ENCODE assay signal across 29 mouse cellular contexts in genomic region chr17:13013316-13013715, GRCm38 (mm10). TPM values are rescaled to one million over a fixed set of nuclear protein-coding genes. Genes with fewer than 3 reads are reported as not detected.
A peak's percentile ranks its signal among the peaks of the same experiment; 100 is the strongest.
DNase-seq lines count a peak whose midpoint lies in the region; ATAC-seq and TF ChIP-seq lines count a peak whose summit lies in the region.
"Had no signal": no experiment of that assay in that cellular context is flagged by ENCODE, and none has a peak within 500 bp of the region (broad histone marks: within the 10 kb centered on the region; RNA-seq: fewer than 3 reads in every experiment).

No protein-coding gene starts in this region.

- no peak for DNase-seq in heart, adult 2 months
- DNase-seq in heart, postnatal 14 days, result no peak
- peak; percentile 67 for DNase-seq in kidney, adult 18-20 months
- DNase-seq in kidney, postnatal 10 days, result peak; percentile 57
- peak; percentile 84 to 85 for DNase-seq in kidney, postnatal 36 days
- no peak for DNase-seq in right cerebral cortex, adult 2 months (ENCODE audit: low spot score in 2 of 2)
- no peak for DNase-seq in hindbrain, embryonic 10.5 days (ENCODE audit: low spot score)
- DNase-seq: adrenal gland, postnatal 10 days; adrenal gland, postnatal 36 days; cerebellum, adult 18-20 months; cerebellum, adult 9-11 months; cerebellum, postnatal 25 days; forebrain, postnatal 0 days; gastrocnemius, adult 2 months; gastrocnemius, postnatal 14 days; heart, postnatal 10 days; heart, postnatal 4 days had no signal

- H3K9me3 ChIP-seq in kidney, embryonic 15.5 days (replicated peaks), result no peaks in the 10 kb centered on the region
- H3K9me3 ChIP-seq in hindbrain, embryonic 10.5 days, result no peaks in the 10 kb centered on the region
- H3K9me3 ChIP-seq: embryonic facial prominence, embryonic 12.5 days; embryonic facial prominence, embryonic 15.5 days; heart, embryonic 12.5 days; heart, embryonic 15.5 days; hindbrain, embryonic 12.5 days; hindbrain, embryonic 15.5 days had no signal

- no peak overlapping the region for H3K9ac ChIP-seq in heart, adult 2 months (ENCODE audit: low read depth, low read length)
- no peak overlapping the region for H3K9ac ChIP-seq in kidney, embryonic 15.5 days
- H3K9ac ChIP-seq: embryonic facial prominence, embryonic 12.5 days; embryonic facial prominence, embryonic 15.5 days; forebrain, postnatal 0 days; heart, embryonic 12.5 days; heart, embryonic 15.5 days; hindbrain, embryonic 12.5 days; hindbrain, embryonic 15.5 days had no signal

- H3K4me1 ChIP-seq in heart, adult 2 months (ENCODE audit: control insufficient read depth, insufficient read depth, low read length), result peaks cover 3% of the 10 kb centered on the region; the same call in 1 of the 2 replicates
- peaks cover 11% of the 10 kb centered on the region for H3K4me1 ChIP-seq in kidney, embryonic 15.5 days
- H3K4me1 ChIP-seq in hindbrain, embryonic 10.5 days (replicated peaks), result peaks cover 9% of the 10 kb centered on the region

- TF ChIP-seq POLR2A in heart, adult 2 months (IDR thresholded peaks at IDR 0.05; ENCODE audit: insufficient read depth, low read depth, low read length), result 0 out of 2 replicates have a peak, but pooled peaks have one; percentile 1

- ATAC-seq in kidney, embryonic 15.5 days (replicated peaks; ENCODE audit: low FRiP score), result no peak
- ATAC-seq: activated CD4-positive, CD25-positive, alpha-beta regulatory T cell, adult 4 months; forebrain, embryonic 14.5 days; forebrain, postnatal 0 days had no signal

- TF ChIP-seq CTCF in heart, adult 2 months (IDR thresholded peaks at IDR 0.05), result no peak

- no peaks in the 10 kb centered on the region for H3K79me2 ChIP-seq in heart, adult 2 months (replicated peaks; ENCODE audit: control insufficient read depth, insufficient read depth, low read length)

- no peak overlapping the region for H3K4me3 ChIP-seq in heart, adult 2 months
- H3K4me3 ChIP-seq in kidney, embryonic 15.5 days (replicated peaks), result no peak overlapping the region
- H3K4me3 ChIP-seq in hindbrain, embryonic 10.5 days, result no peak overlapping the region
- H3K4me3 ChIP-seq: embryonic facial prominence, embryonic 12.5 days; embryonic facial prominence, embryonic 15.5 days; gastrocnemius, adult 2 months; heart, embryonic 12.5 days; heart, embryonic 15.5 days; hindbrain, embryonic 12.5 days; hindbrain, embryonic 15.5 days had no signal

- no peak overlapping the region for H3K4me2 ChIP-seq in kidney, embryonic 15.5 days
- H3K4me2 ChIP-seq: embryonic facial prominence, embryonic 12.5 days; embryonic facial prominence, embryonic 15.5 days; heart, embryonic 12.5 days; heart, embryonic 15.5 days; hindbrain, embryonic 12.5 days; hindbrain, embryonic 15.5 days had no signal

- 65% methylated on average over 3 of the region's 3 CpGs for WGBS in heart, adult 2 months
- WGBS in kidney, embryonic 15.5 days, result 60% methylated on average over 3 of the region's 3 CpGs
- WGBS in hindbrain, embryonic 10.5 days, result 72% methylated on average over 3 of the region's 3 CpGs

- intact Hi-C loops in heart, adult 2 months (cut with DNase I), result loop anchor here (5.0 kb wide), 1 partner anchor 131 kb away; no protein-coding TSS in a partner anchor
- intact Hi-C loops in heart, postnatal 14 days (cut with DNase I), result no loop called here

- peaks cover 21% of the 10 kb centered on the region for H3K36me3 ChIP-seq in heart, adult 2 months (ENCODE audit: control insufficient read depth, insufficient read depth, low read length)
- peaks cover 62% of the 10 kb centered on the region for H3K36me3 ChIP-seq in kidney, embryonic 15.5 days
- peaks cover 59% of the 10 kb centered on the region for H3K36me3 ChIP-seq in hindbrain, embryonic 10.5 days

- no peaks in the 10 kb centered on the region for H3K27me3 ChIP-seq in heart, adult 2 months (ENCODE audit: control insufficient read depth, insufficient read depth, low read length)
- H3K27me3 ChIP-seq in kidney, embryonic 15.5 days, result no peaks in the 10 kb centered on the region
- H3K27me3 ChIP-seq in hindbrain, embryonic 10.5 days (ENCODE audit: insufficient read depth, poor library complexity, severe bottlenecking), result no peaks in the 10 kb centered on the region
- H3K27me3 ChIP-seq: embryonic facial prominence, embryonic 12.5 days; embryonic facial prominence, embryonic 15.5 days; heart, embryonic 12.5 days; heart, embryonic 15.5 days; hindbrain, embryonic 12.5 days; hindbrain, embryonic 15.5 days had no signal

- H3K27ac ChIP-seq in heart, adult 2 months, result no peak overlapping the region
- no peak overlapping the region for H3K27ac ChIP-seq in kidney, embryonic 15.5 days
- H3K27ac ChIP-seq in hindbrain, embryonic 10.5 days, result no peak overlapping the region
- H3K27ac ChIP-seq: embryonic facial prominence, embryonic 12.5 days; embryonic facial prominence, embryonic 15.5 days; gastrocnemius, adult 2 months; heart, embryonic 15.5 days; hindbrain, embryonic 12.5 days; hindbrain, embryonic 15.5 days had no signal

- TF ChIP-seq EP300 in heart, adult 2 months (IDR thresholded peaks at IDR 0.05; ENCODE audit: insufficient read depth, low read depth, low read length), result no peak

RNA-seq across cellular contexts. Expression of gene Sod2, which starts 6.7 kb away (rescaled TPM):
- total RNA-seq in heart, adult 2 months (2021), result 1,000 to 10,000 TPM in 1 of 2 experiments, 100 to 1,000 TPM in 1; 961 to 1,111 TPM
- polyA plus RNA-seq in heart, adult 2 months (2012; rRNA removed), result 895 and 1,105 TPM in 2 replicates
- 100 to 1,000 TPM; 905 to 941 TPM for total RNA-seq in heart, postnatal 14 days (2021)
- 140 and 141 TPM in 2 replicates for polyA plus RNA-seq in kidney, embryonic 15.5 days (2015; fragmentation: Nextera tagmentation; extraction: Ambion mirVana)
- 104 and 108 TPM in 2 replicates for polyA plus RNA-seq in hindbrain, embryonic 10.5 days (2016; fragmentation: Nextera tagmentation; extraction: Ambion mirVana)

RNA-seq across cellular contexts. Expression of gene Wtap, which starts 19.3 kb away (rescaled TPM):
- 10 to 100 TPM; 30.7 to 34.0 TPM for total RNA-seq in heart, adult 2 months (2021)
- polyA plus RNA-seq in heart, adult 2 months (2012; rRNA removed), result 12.3 and 24.2 TPM in 2 replicates
- 10 to 100 TPM; 38.8 to 41.1 TPM for total RNA-seq in heart, postnatal 14 days (2021)
- polyA plus RNA-seq in kidney, embryonic 15.5 days (2015; fragmentation: Nextera tagmentation; extraction: Ambion mirVana), result 134 and 139 TPM in 2 replicates
- polyA plus RNA-seq in hindbrain, embryonic 10.5 days (2016; fragmentation: Nextera tagmentation; extraction: Ambion mirVana), result 116 and 124 TPM in 2 replicates

RNA-seq across cellular contexts. Expression of gene Gpr31b, which starts 38.8 kb away (rescaled TPM):
- under 1 TPM in 1 of 2 experiments, not detected in 1; 0.32 TPM for total RNA-seq in heart, adult 2 months (2021)
- 0.31 TPM in 1 of 2 replicates, not detected in the other for polyA plus RNA-seq in heart, adult 2 months (2012; rRNA removed)
- under 1 TPM; 0.31 to 0.44 TPM for total RNA-seq in heart, postnatal 14 days (2021)
- 0.13 TPM in 1 of 2 replicates, not detected in the other for polyA plus RNA-seq in kidney, embryonic 15.5 days (2015; fragmentation: Nextera tagmentation; extraction: Ambion mirVana)
- polyA plus RNA-seq in hindbrain, embryonic 10.5 days (2016; fragmentation: Nextera tagmentation; extraction: Ambion mirVana), result not detected in 2 replicates
- total RNA-seq: adrenal gland, postnatal 10 days; ES-E14; gastrocnemius, adult 2 months; gastrocnemius, postnatal 14 days; gastrocnemius, postnatal 4 days; heart, postnatal 10 days had no signal
- polyA plus RNA-seq: activated CD4-positive, CD25-positive, alpha-beta regulatory T cell, adult 4 months; embryonic facial prominence, embryonic 12.5 days; embryonic facial prominence, embryonic 15.5 days; forebrain, postnatal 0 days; frontal cortex, adult 2 months; heart, embryonic 15.5 days; hindbrain, embryonic 12.5 days had no signal

RNA-seq across cellular contexts. Expression of gene Tcp10b, which starts 47.6 kb away (rescaled TPM):
- not detected for total RNA-seq in heart, adult 2 months (2021)
- 0.06 and 0.09 TPM in 2 replicates for polyA plus RNA-seq in heart, adult 2 months (2012; rRNA removed)
- not detected for total RNA-seq in heart, postnatal 14 days (2021)
- polyA plus RNA-seq in kidney, embryonic 15.5 days (2015; fragmentation: Nextera tagmentation; extraction: Ambion mirVana), result 0.14 TPM in 1 of 2 replicates, not detected in the other
- polyA plus RNA-seq in hindbrain, embryonic 10.5 days (2016; fragmentation: Nextera tagmentation; extraction: Ambion mirVana), result 0.08 and 0.10 TPM in 2 replicates
- polyA plus RNA-seq: activated CD4-positive, CD25-positive, alpha-beta regulatory T cell, adult 4 months; embryonic facial prominence, embryonic 12.5 days; heart, embryonic 12.5 days had no signal

RNA-seq across cellular contexts. Expression of gene Acat2, which starts 52.8 kb away (rescaled TPM):
- 1 to 10 TPM; 5.7 to 6.9 TPM for total RNA-seq in heart, adult 2 months (2021)
- polyA plus RNA-seq in heart, adult 2 months (2012; rRNA removed), result 6.5 and 6.6 TPM in 2 replicates
- total RNA-seq in heart, postnatal 14 days (2021), result 1 to 10 TPM; 8.2 to 9.6 TPM
- 136 and 145 TPM in 2 replicates for polyA plus RNA-seq in kidney, embryonic 15.5 days (2015; fragmentation: Nextera tagmentation; extraction: Ambion mirVana)
- polyA plus RNA-seq in hindbrain, embryonic 10.5 days (2016; fragmentation: Nextera tagmentation; extraction: Ambion mirVana), result 384 and 451 TPM in 2 replicates

Comparison
In these comparisons a context has a peak if more than half of its experiments do, and no peak if none do; other contexts are left out.
1. DNase-seq: peak in kidney, adult 18-20 months (single experiment), kidney, postnatal 10 days (single experiment) and kidney, postnatal 36 days (2 of 2); none in heart, adult 2 months (0 of 2), heart, postnatal 14 days (0 of 2), right cerebral cortex, adult 2 months (0 of 2) and hindbrain, embryonic 10.5 days (single experiment).